Mouse (Mus musculus): ENCODE results near the gene Hnrnpul2. TPM values are rescaled to one million over a fixed set of nuclear protein-coding genes. Genes with fewer than 3 reads are reported as not detected.

Hnrnpul2 gene
- polyA plus RNA-seq, 1 experiment from 2014 or later, result 6.0 TPM

Other genes with a start within 250 kb of the Hnrnpul2 start
- gene Slc22a8, start 228.8 kb upstream of the Hnrnpul2 start, polyA plus RNA-seq (2015; fragmentation: Nextera tagmentation; extraction: Ambion mirVana), result 0.16 TPM in 1 of 2 replicates, not detected in the other
- gene Slc22a6, start 202.0 kb upstream of the Hnrnpul2 start, polyA plus RNA-seq (2015; fragmentation: Nextera tagmentation; extraction: Ambion mirVana), result 0.05 and 0.13 TPM in 2 replicates
- gene Chrm1, start 156.2 kb upstream of the Hnrnpul2 start, polyA plus RNA-seq (2015; fragmentation: Nextera tagmentation; extraction: Ambion mirVana), result 0.76 and 0.83 TPM in 2 replicates
- 122 and 128 TPM in 2 replicates for gene Slc3a2, start 96.6 kb upstream of the Hnrnpul2 start, polyA plus RNA-seq (2015; fragmentation: Nextera tagmentation; extraction: Ambion mirVana)
- gene Wdr74, start 84.2 kb upstream of the Hnrnpul2 start, polyA plus RNA-seq (2015; fragmentation: Nextera tagmentation; extraction: Ambion mirVana), result 89.0 and 90.8 TPM in 2 replicates
- gene 1700092M07Rik, start 79.3 kb upstream of the Hnrnpul2 start, polyA plus RNA-seq (2015; fragmentation: Nextera tagmentation; extraction: Ambion mirVana), result 0.70 and 1.2 TPM in 2 replicates
- gene Stx5a, start 78.6 kb upstream of the Hnrnpul2 start, polyA plus RNA-seq (2015; fragmentation: Nextera tagmentation; extraction: Ambion mirVana), result 168 and 175 TPM in 2 replicates
- 175 and 192 TPM in 2 replicates for gene Nxf1, start 62.9 kb upstream of the Hnrnpul2 start, polyA plus RNA-seq (2015; fragmentation: Nextera tagmentation; extraction: Ambion mirVana)
- gene Tmem223, start 49.0 kb upstream of the Hnrnpul2 start, polyA plus RNA-seq (2015; fragmentation: Nextera tagmentation; extraction: Ambion mirVana), result 172 and 173 TPM in 2 replicates
- gene Tmem179b, start 45.5 kb upstream of the Hnrnpul2 start, polyA plus RNA-seq (2015; fragmentation: Nextera tagmentation; extraction: Ambion mirVana), result 82.8 and 88.3 TPM in 2 replicates
- gene Taf6l, start 33.6 kb upstream of the Hnrnpul2 start, polyA plus RNA-seq (2015; fragmentation: Nextera tagmentation; extraction: Ambion mirVana), result 27.3 and 30.0 TPM in 2 replicates
- gene Polr2g, start 21.4 kb upstream of the Hnrnpul2 start, polyA plus RNA-seq (2015; fragmentation: Nextera tagmentation; extraction: Ambion mirVana), result 153 and 160 TPM in 2 replicates
- gene Zbtb3, start 17.5 kb upstream of the Hnrnpul2 start, polyA plus RNA-seq (2015; fragmentation: Nextera tagmentation; extraction: Ambion mirVana), result 5.6 and 5.9 TPM in 2 replicates
- 53.0 and 58.4 TPM in 2 replicates for gene Ttc9c, start 677 bp upstream of the Hnrnpul2 start, polyA plus RNA-seq (2015; fragmentation: Nextera tagmentation; extraction: Ambion mirVana)
- gene AC129217.1, start 9.8 kb downstream of the Hnrnpul2 start, polyA plus RNA-seq (2015; fragmentation: Nextera tagmentation; extraction: Ambion mirVana), result not detected in 2 replicates
- 68.8 and 78.0 TPM in 2 replicates for gene Bscl2, start 17.5 kb downstream of the Hnrnpul2 start, polyA plus RNA-seq (2015; fragmentation: Nextera tagmentation; extraction: Ambion mirVana)
- 5.1 and 7.5 TPM in 2 replicates for gene Gng3, start 19.2 kb downstream of the Hnrnpul2 start, polyA plus RNA-seq (2015; fragmentation: Nextera tagmentation; extraction: Ambion mirVana)
- 2.0 and 3.5 TPM in 2 replicates for gene Lrrn4cl, start 30.8 kb downstream of the Hnrnpul2 start, polyA plus RNA-seq (2015; fragmentation: Nextera tagmentation; extraction: Ambion mirVana)
- 177 and 194 TPM in 2 replicates for gene Ubxn1, start 51.5 kb downstream of the Hnrnpul2 start, polyA plus RNA-seq (2015; fragmentation: Nextera tagmentation; extraction: Ambion mirVana)
- gene Uqcc3, start 60.9 kb downstream of the Hnrnpul2 start, polyA plus RNA-seq (2015; fragmentation: Nextera tagmentation; extraction: Ambion mirVana), result 63.3 and 65.1 TPM in 2 replicates
- 58.7 and 61.4 TPM in 2 replicates for gene Lbhd1, start 63.7 kb downstream of the Hnrnpul2 start, polyA plus RNA-seq (2015; fragmentation: Nextera tagmentation; extraction: Ambion mirVana)
- gene Gm49403, start 63.9 kb downstream of the Hnrnpul2 start, polyA plus RNA-seq (2015; fragmentation: Nextera tagmentation; extraction: Ambion mirVana), result not detected in 2 replicates
- gene 1810009A15Rik, start 68.8 kb downstream of the Hnrnpul2 start, polyA plus RNA-seq (2015; fragmentation: Nextera tagmentation; extraction: Ambion mirVana), result 82.8 and 84.2 TPM in 2 replicates
- gene Gm49416, start 68.9 kb downstream of the Hnrnpul2 start, polyA plus RNA-seq (2015; fragmentation: Nextera tagmentation; extraction: Ambion mirVana), result 0.24 TPM in 1 of 2 replicates, not detected in the other
- gene Ints5, start 73.0 kb downstream of the Hnrnpul2 start, polyA plus RNA-seq (2015; fragmentation: Nextera tagmentation; extraction: Ambion mirVana), result 42.7 and 45.8 TPM in 2 replicates
- gene Ganab, start 78.1 kb downstream of the Hnrnpul2 start, polyA plus RNA-seq (2015; fragmentation: Nextera tagmentation; extraction: Ambion mirVana), result 99.0 and 104 TPM in 2 replicates
- gene B3gat3, start 100.4 kb downstream of the Hnrnpul2 start, polyA plus RNA-seq (2015; fragmentation: Nextera tagmentation; extraction: Ambion mirVana), result 51.5 and 53.3 TPM in 2 replicates
- 4.2 and 4.5 TPM in 2 replicates for gene Rom1, start 109.3 kb downstream of the Hnrnpul2 start, polyA plus RNA-seq (2015; fragmentation: Nextera tagmentation; extraction: Ambion mirVana)
- 41.3 and 43.1 TPM in 2 replicates for gene Eml3, start 109.5 kb downstream of the Hnrnpul2 start, polyA plus RNA-seq (2015; fragmentation: Nextera tagmentation; extraction: Ambion mirVana)
- gene Mta2, start 121.9 kb downstream of the Hnrnpul2 start, polyA plus RNA-seq (2015; fragmentation: Nextera tagmentation; extraction: Ambion mirVana), result 155 and 156 TPM in 2 replicates
- 31.0 and 32.8 TPM in 2 replicates for gene Tut1, start 133.8 kb downstream of the Hnrnpul2 start, polyA plus RNA-seq (2015; fragmentation: Nextera tagmentation; extraction: Ambion mirVana)
- gene Eef1g, start 147.0 kb downstream of the Hnrnpul2 start, polyA plus RNA-seq (2015; fragmentation: Nextera tagmentation; extraction: Ambion mirVana), result 443 and 458 TPM in 2 replicates
- gene Ahnak, start 169.3 kb downstream of the Hnrnpul2 start, polyA plus RNA-seq (2015; fragmentation: Nextera tagmentation; extraction: Ambion mirVana), result 71.9 and 92.4 TPM in 2 replicates